Mouse (Mus musculus): Measurements from ENCODE around the gene Wdr46.
A peak's percentile ranks its signal among the peaks of the same experiment; 100 is the strongest.
"Not testable (repeated sequence)": the region's sequence is repeated elsewhere in the genome, so short reads cannot be mapped to it uniquely, and the experiment has no call there.

Wdr46 gene

DNA sequence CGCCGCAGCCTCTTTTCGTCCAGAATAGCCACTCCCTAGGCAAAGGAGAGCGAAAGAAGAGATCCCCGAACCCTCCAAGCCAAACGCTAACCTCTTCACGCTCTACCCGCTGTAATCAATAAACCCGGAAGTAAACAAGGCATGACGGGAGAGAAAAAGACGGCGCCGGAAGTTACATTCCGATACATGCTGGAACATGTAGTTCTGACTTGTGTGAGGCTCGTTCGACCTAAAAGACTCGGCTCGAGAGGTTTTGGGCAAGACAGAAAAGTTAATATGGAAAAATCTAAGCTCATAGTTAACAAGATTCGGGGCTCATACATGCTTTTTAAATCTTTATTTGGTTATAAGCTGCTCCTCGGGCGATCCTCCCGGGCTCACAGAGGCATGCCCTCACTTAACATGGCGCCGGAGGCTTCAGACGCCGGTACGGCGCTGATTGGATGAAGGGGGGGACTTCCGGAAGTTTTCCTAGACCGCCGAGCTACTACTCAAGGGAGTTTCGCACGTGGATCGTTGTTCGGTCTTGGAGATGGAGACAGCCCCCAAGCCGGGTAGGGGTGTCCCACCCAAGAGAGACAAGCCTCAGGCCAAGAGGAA lies at the start of gene Wdr46, which contains the start of gene Pfdn6:
TSS of gene Wdr46 (plus strand) at position 455 of the 600 bp plus-strand sequence.
TSS of gene Pfdn6 (minus strand) at position 138 of the 600 bp plus-strand sequence.
- peak; percentile 91 to 93 for DNase-seq

DNA sequence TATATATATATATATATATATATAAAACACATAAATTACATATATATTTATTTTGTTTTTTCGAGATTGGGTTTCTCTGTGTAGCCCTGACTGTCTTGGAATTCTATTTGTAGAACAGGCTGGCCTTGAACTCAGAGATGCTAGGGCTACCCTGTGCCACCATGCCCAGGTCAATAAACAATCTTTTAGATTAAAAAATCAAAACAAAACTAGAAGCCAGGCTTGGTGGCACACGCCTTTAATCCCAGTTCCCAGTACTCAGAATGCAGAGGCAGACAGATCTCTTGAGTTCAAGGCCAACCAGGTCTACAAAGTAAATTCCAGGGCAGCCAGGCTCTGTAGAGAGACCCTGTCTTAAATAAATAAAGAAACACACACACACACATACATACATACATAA lies 49.1 kb upstream of the Wdr46 start:
- DNase-seq: no peak

DNA sequence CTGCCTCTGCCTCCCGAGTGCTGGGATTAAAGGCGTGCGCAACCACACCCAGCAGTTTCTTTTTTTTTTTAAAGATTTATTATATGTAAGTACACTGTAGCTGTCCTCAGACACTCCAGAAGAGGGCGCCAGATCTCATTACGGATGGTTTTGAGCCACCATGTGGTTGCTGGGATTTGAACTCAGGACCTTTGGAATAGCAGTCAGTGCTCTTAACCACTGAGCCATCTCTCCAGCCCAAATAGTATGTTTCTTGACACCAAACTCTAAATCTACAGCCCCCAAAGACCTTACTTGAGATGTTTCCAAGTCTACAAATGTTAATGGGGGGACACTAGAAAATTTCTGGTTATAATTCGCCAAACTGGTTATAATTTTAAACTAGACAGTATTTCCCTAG lies 48.6 kb upstream of the Wdr46 start:
- DNase-seq: not testable (repeated sequence)

DNA sequence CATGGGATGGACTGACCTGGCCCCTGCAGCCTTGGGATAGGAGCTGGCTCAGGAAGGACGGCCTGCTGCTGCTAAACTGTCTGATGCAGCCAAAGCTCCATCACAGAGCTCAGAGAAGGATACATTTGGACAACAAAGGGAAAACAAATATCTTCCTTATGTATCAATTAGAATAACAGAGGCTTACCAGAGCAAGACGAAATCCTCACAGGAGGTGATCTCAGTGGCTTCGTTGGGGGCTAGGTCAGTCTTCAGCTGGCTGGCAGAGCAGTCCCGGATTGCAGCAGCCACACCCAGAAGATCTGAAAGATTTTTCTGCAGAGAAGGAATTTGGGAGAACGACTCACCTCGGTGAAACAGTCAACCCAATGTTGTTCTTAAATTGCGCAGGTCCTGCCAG lies 48.0 kb upstream of the Wdr46 start:
- DNase-seq: no peak

DNA sequence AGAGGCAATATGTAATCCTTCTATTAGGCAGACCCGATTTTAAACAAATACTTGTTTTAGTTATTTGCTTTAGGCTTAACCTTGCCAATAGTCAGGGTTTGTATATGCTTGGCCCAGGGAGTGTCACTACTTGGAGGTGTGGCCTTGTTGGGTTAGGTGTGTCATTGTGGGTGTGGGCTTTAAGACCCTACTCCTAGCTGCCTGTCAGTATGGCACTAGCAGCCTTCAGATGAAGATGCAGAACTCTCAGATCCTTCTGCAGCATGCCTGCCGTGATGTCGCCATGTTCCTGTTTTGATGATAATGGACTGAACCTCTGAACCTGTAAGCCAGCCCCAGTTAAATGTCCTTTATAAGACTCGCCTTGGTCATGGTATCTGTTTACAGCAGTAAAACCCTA lies 47.4 kb upstream of the Wdr46 start:
- not testable (repeated sequence) for DNase-seq

DNA sequence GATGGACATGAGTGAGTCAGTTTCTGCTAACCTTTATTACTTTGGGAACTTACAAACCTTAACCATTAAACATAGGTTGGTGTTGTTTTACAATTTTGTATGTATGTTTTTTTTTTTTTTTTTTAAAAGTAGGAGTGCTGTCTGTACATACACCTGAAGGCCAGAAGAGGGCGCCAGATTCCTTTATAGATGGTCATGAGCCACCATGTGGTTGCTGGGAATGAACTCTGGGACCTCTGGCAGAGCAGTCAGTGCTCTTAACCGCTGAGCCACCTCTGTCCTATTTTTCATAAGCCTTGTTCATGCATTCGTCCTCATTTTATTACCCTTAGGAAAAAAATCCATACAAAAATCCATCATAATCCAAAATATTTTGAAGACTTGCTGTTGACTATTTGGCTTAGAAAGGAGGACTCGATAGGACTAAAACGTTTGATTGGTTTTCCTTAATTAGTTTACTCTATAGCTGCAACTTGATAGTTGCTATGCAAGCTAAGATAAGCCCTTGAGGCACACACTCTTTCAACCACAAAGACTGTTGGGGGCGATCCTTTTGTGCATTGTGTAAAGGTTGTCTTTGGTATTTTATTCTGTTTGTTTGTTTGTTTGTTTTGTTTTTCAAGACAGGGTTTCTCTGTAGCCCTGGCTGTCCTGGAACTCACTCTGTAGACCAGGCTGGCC lies 43.2 kb upstream of the Wdr46 start:
- DNase-seq: peak; percentile 58 to 63

DNA sequence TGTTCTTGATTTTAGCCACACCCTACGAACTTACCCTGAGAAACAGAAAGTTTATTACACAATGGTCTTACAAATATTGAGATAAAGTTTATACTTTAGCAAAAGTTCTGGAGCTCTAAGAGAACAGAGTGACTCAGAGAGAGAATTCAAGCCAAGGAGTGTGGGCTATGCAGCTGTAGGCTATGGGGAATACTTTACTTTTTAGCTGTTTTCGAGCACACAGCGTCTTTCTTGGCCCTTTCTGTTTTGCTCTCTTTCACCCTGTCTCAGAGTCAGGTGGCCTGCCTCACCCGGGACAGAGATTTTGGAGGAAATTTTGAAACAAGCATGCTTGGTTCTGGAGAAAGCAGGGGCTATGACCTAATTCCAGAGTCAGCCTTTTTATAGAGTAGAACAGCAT lies 42.3 kb upstream of the Wdr46 start:
- not testable (repeated sequence) for DNase-seq

DNA sequence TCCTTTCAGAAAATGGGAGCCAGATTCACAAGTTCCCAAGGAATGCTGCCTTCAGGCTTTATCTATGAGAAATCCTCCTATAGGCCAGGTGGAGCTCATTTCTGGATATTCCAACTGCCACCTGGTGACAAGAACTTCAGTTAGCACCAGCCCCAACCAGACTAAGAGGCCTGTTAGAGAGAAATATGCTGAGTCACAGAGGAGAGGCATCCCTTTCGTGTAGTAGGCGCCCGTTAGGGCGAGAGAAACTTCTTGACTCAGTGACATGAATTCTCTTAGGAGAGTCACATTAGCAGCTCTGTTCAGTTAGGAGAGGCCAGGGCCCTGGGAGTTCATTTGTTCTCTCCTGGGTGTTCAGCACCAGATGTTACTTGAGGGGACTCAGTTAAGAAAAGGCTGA lies 40.8 kb upstream of the Wdr46 start:
- DNase-seq: no peak

DNA sequence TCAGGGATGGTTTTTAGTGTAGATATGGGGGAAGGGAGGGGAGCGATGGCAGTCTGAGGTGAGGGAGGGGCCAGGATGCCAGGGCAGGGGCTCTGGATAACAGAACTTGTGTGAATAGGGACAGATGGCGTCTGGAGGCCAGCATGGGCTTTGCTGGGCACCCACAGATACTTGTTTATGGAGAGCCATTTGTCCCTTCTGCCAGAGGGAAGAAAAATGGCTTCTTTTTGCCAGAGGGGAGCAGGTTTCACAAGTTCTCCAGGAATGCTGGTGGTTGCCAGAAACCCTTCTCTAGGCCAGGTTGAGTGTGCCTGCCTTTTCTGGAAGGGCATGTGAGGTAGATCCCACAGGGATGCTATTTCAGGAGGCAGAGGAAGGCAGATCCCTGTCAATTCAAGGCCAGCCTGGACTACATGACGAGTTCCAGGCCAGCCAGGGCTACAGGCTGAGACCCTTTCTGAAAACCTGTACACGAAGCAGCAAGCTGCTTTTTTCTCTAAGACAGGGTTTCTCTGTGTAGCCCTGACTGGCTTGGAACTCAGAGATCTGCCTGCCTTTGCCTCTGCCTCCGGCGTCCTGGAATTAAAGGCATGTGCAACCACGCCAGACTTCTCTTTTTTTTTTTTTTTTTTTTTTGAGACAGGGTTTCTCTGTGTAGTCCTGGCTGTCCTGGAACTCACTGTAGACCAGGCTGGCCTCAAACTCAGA lies 40.0 kb upstream of the Wdr46 start:
- peak; percentile 53 to 65 for DNase-seq

DNA sequence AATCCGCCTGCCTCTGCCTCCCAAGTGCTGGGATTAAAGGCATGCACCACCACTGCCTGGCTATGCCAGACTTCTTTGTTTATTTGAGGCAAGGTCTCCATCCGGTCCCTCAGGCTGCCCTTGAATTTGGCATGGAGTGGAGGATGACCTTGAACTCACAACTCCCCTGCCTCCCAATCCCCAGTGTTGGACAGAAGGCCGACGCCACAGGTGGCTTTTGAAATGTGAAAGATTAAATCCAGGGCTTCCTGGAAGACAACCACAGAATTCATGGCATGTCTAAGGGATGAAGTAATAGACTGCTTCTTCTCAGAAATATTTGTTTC lies 39.5 kb upstream of the Wdr46 start:
- no peak for DNase-seq

DNA sequence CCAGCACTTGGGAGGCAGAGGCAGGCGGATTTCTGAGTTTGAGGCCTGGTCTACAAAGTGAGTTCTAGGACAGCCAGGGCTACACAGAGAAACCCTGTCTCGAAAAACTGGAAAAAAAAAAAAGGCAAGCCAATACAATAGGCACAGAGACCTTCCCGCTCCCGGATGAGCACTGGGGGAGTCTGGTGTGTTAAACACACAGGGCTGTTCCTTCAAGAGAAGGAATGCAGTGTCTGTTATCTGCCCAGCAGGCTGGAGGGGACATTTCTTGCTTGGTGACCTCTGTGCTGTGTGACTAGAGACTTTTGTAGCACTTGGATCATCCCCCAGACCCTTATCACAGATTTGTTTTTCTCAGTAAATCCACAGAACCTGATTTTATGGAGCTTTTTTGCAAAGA lies 38.8 kb upstream of the Wdr46 start:
- DNase-seq: no peak

DNA sequence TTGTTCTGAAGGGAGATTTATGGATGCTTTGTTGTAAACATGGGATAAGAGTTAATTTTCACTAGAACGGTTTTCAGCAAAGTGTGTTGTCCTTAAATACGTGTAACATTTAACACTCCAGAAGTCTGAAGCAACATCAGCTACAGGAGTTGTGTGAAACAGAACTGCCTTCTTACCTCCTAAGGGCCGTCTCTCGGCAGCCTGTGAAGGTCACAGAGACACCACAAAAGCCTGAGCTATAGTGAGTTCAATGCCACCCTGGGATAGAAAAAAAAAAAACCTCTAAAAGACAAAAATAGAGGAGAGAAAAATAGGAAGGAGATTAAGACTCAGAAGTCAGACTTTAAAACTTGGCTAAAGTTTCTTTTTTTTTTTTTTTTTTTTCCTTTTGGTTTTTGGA lies 38.4 kb upstream of the Wdr46 start:
- DNase-seq: no peak

DNA sequence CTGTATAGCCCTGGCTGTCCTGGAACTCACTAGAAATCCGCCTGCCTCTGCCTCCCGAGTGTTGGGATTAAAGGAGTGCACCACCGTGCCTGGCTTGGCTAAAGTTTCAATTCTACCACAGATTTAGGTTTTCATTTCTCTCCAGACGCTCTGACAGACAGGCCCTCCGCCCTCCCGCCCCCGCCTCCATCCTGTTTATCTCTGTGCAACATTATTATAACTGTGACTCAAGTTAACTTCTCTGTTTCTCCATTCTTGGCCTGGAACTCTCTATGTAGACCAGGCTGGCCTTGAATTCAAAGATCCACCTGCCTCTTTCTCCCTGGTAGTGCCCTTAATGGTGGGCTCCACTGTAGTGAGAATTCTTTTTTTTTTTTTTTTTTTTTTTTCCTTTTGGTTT lies 38.0 kb upstream of the Wdr46 start:
- DNase-seq: no peak

DNA sequence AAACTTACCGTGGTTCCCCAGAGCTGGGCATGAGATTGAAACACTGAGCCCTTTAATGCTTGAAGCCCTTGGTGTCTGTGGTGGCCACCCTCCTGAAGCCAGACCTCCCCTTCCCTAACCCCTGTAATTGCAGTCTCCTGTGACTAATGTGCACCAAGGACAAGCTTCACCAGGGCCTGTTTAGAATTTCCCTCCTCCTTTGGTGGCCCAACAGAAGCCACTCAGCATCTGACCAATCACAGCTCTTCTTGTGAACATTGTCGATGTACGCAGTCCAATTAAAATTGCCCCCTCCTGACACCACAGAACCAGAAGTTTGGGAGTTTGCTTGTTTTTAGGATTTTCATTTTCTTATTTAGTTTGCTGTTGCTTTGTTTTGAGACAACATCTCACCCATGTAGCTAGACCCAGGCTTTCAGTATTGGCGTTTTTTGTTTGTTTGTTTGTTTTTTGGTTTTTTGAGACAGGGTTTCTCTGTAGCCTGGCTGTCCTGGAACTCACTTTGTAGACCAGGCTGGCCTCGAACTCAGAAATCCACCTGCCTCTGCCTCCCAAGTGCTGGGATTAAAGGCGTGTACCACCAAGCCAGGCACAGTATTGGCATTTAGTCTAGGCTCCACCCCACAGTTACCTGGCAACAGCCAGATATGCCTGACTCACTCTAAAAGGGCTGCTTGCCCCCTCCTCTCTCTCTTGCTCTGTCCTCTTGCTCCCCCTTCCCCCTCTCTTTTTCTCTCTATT lies 36.4 kb upstream of the Wdr46 start:
- not testable (repeated sequence) for DNase-seq

DNA sequence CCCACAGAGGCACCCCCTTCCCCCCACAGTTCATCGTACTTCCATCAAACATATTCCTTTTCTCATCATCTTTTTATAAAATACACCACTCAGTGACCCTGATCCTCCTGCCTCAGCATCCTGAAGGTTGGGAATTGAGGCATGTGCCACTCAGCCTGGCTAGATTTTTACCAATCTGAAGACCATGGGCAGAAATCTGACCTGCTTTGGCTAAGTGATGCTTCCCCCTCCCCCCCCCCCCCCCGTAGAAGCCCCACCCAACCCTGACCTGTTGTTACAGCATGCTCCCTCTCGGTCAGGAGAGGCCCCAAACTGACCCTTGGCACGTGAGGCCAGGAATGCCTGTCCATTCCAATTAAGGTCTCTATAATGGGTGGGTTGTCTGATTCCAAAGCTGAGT lies 35.6 kb upstream of the Wdr46 start, which contains the start of gene Platr17:
TSS of gene Platr17 (plus strand) at position 301 of the 400 bp plus-strand sequence.
- not testable (repeated sequence) for DNase-seq

DNA sequence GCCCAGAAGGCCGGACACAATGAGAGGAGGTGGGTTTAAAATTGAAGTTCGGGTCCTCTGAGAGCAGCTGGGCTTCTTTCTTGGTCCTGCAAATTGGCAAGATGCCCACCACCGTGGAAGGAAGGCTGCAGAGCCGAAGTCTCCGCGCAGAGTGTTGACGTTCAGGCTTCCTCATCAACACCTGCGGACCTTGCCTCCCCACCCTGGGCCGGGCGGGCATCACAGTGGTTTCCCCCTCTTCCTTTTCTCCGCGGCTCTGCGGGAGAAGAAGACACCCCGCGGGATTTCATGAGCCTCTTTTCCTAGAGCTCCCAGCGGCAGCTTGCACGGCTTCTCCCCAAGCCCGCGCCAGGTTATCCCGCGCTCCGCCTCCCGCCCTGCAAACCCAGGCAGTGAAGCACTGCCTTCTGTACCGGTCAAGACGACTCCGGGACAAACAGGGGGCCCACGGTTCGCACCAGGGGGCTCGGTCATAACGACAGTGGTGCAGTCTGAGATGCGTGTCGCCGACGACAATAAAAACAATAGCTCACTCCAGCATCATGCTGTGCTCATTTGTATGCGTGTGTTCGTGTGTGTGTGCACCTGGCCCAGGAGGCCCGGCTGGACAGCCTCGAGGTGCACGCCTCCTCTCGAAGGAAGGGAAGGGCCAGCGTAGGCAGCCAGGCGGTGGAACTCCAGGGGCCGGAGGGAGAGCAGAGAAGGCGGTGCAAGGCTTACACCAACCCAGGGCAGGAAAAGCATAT lies 32.0 kb upstream of the Wdr46 start:
- DNase-seq: peak; percentile 81 to 84

DNA sequence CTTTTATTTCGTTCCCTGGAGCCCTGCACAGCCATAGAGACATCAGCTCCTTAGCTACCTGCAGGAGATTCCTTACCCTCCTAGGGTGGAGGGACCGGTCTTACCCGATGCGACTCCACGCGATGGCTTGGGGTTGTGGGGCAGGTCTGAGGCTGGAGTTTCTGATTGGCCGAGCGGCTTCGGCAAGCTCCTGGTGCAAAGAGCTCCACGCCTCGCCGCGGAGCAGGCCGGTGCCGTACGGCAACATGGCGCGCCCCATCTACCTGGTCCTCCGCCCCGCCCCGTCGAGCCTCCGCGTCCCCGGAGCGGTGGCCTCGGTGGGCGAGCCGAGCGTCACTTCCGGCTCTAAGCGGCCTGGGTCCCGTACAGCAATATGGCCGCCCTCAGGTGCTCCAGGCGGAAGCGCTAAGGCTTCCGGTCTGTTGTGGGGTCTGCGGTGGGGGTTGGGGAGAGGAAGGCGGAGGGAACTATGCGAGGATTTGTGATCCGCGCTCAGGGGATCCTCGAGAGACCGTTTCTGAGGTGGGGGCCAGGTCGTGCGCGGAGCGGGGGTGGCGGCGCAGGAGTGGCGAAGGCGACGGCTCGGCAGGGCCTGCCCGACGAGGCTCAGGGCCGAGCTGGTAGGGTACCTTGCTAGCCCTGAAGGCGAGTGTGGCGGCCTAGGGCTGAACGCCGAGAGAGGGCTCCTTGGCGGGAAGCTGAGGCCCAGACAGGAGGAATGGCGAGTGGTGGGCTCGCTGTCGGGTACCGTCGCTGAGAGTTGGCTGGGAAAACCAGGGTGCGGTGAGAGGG lies 31.2 kb upstream of the Wdr46 start, which contains the start of gene Daxx:
TSS of gene Daxx (plus strand) at position 338 of the 792 bp plus-strand sequence.
- DNase-seq: peak; percentile 99 to 100

DNA sequence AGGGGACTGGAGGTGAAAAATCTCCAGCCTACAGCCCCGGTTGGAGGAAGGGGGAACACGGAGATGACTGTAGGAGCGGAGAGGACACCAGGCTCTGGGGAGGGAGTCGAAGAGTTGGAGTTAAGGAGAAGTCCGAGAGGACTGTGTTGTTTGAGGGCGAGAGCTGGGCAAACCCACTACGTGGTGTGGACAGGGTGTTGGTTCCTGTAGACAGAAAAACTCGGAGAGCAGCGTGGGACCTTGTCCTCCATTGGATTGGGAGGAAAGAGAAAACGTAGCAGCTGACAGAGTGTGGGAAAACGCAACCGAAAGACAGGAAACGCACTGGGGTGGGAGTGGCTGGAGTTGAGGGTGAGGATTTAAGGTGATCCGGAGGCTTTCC lies 30.6 kb upstream of the Wdr46 start:
- no peak for DNase-seq

DNA sequence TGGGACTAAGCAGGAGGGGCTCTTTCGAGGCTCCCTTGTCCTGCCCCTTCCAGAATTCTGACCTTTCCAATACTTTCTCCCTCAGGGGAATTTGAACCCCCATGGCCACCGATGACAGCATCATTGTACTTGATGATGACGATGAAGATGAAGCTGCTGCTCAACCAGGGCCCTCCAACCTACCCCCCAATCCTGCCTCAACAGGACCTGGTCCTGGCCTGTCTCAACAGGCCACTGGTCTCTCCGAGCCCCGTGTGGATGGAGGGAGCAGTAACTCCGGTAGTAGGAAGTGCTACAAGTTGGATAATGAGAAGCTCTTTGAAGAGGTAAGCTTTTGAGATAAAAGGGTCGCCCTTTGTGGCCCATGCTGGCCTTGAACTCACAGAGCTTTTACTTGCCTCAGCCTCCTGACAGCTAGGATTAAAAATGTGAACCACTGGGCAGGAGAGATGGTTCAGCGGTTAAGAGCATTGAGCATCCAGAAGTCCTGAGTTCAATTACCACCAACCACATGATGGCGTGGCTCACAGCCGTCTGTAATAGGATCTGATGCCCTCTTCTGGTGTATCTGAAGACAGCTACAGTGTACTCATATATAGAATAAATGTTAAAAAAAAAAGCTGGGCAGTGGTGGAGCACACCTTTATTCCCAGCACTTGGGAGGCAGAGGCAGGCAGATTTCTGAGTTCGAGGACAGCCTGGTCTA lies 30.0 kb upstream of the Wdr46 start:
- DNase-seq: no peak

DNA sequence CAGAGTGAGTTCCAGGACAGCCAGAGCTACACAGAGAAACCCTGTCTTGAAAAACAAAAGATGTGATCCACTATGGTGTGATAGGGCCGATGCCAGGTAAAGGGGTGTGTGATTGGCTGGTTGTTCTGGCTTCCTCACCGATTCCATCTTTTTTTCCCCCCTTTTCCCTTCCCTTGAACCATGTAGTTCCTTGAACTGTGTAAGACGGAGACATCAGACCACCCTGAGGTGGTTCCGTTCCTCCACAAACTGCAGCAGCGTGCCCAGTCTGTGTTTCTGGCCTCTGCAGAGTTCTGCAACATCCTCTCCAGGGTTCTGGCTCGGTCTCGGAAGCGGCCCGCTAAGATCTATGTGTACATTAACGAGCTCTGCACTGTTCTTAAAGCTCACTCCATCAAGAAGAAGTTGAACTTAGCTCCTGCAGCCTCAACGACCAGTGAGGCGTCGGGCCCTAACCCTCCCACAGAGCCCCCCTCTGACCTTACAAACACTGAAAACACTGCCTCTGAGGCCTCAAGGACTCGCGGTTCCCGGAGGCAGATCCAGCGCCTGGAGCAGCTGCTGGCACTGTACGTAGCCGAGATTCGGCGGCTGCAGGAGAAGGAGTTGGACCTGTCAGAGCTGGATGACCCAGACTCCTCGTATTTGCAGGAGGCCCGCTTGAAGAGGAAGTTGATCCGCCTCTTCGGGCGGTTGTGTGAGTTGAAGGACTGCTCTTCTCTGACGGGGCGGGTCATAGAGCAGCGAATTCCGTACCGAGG lies 29.2 kb upstream of the Wdr46 start:
- DNase-seq: no peak

Measured in cerebellum, postnatal 10 days (tissue).